Mouse (Mus musculus): ENCODE data around the gene Bglap2. TPM values are rescaled to one million over a fixed set of nuclear protein-coding genes. Genes with fewer than 3 reads are reported as not detected.
"Not testable (repeated sequence)": the region's sequence is repeated elsewhere in the genome, so short reads cannot be mapped to it uniquely, and the experiment has no call there.

The Bglap2 gene
- polyA plus RNA-seq, 1 experiment from 2014 or later = 7.1 TPM

- no peak for TF ChIP-seq CTCF (IDR thresholded peaks at IDR 0.05; ENCODE audit: low read depth)
- Histone ChIP-seq H3K27me3 (ENCODE audit: insufficient read depth, low read length) (no peaks in the 10 kb centered on the region), H3K36me3 (ENCODE audit: insufficient read depth, low read length) (0 out of 2 replicates have a peak, but pooled peaks cover 8% of the 10 kb centered on the region), H3K4me1 (replicated peaks; ENCODE audit: insufficient read depth, low read length) (no peaks in the 10 kb centered on the region), H3K27ac (no peak overlapping the region), H3K4me2 (ENCODE audit: low read length) (no peak overlapping the region), H3K9me3 (replicated peaks; ENCODE audit: low read length) (no peaks in the 10 kb centered on the region), H3K9ac (ENCODE audit: low read depth, low read length) (no peak overlapping the region), H3K4me3 (replicated peaks; ENCODE audit: low read depth, low read length) (no peak overlapping the region)
- ATAC-seq (replicated peaks; ENCODE audit: low FRiP score, low read depth) (no peak), DNase-seq (ENCODE audit: low spot score) (no peak)
- WGBS = 83% methylated on average over 2 of the region's 2 CpGs
Measured at GRCm38 (mm10) chr3:88398666-88399065, 20.2 kb upstream of the Bglap2 start.

- WGBS = 82% methylated on average over 8 of the region's 8 CpGs
- ATAC-seq (replicated peaks; ENCODE audit: low FRiP score, low read depth) (no peak), DNase-seq (ENCODE audit: low spot score) (no peak)
- H3K27me3 ChIP-seq (ENCODE audit: insufficient read depth, low read length) = no peaks in the 10 kb centered on the region
- H3K4me1 ChIP-seq (replicated peaks; ENCODE audit: insufficient read depth, low read length) = no peaks in the 10 kb centered on the region
- H3K9ac ChIP-seq (ENCODE audit: low read depth, low read length) = no peak overlapping the region
- H3K36me3 ChIP-seq (ENCODE audit: insufficient read depth, low read length) = 0 out of 2 replicates have a peak, but pooled peaks cover 8% of the 10 kb centered on the region
- no peak overlapping the region for H3K4me2 ChIP-seq (ENCODE audit: low read length)
- TF ChIP-seq CTCF (IDR thresholded peaks at IDR 0.05; ENCODE audit: low read depth) = no peak
- no peak overlapping the region for H3K27ac ChIP-seq
- no peak overlapping the region for H3K4me3 ChIP-seq (replicated peaks; ENCODE audit: low read depth, low read length)
- H3K9me3 ChIP-seq (replicated peaks; ENCODE audit: low read length) = no peaks in the 10 kb centered on the region
Measured at GRCm38 (mm10) chr3:88395742-88396141, 17.2 kb upstream of the Bglap2 start.

GRCm38 (mm10) chr3:88395288-88395687, 16.8 kb upstream of the Bglap2 start:
- WGBS = 95% methylated on average over 6 of the region's 6 CpGs
- H3K36me3 ChIP-seq (ENCODE audit: insufficient read depth, low read length) = 0 out of 2 replicates have a peak, but pooled peaks cover 9% of the 10 kb centered on the region
- H3K9me3 ChIP-seq (replicated peaks; ENCODE audit: low read length) = no peaks in the 10 kb centered on the region; the same call in 1 of the 2 replicates

DNA sequence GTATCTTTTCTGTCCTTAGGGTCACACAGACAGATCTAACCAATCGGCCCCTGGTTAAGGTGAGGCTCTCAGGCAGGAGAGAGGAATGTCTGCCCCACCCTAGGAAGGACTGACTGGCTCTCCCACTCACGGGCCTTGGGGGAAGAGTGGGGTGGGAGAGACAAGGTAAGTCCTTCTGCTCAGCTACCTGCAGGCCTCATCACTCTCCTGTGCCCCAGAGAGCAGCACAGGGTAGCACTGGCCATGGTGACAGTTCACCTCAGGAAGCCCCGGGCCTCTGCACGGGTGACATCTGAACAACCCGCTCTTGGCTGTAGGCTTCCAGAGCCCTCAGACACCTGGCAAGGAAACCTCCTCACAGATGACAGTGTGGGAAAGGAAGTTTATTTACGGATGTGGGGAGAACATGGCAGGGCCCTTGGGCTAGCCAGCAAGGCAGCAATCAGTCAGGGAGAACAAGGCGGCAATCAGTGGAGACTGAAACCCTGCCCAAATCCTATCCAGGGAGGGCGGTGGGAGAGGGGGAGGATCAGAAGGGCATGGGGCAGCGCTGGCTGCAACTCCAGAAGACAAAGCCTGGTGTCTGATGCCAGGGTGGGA, 15.4 kb upstream of the Bglap2 start:
- no peak overlapping the region for H3K4me2 ChIP-seq (ENCODE audit: low read length)
- H3K36me3 ChIP-seq (ENCODE audit: insufficient read depth, low read length) = 0 out of 2 replicates have a peak, but pooled peaks cover 10% of the 10 kb centered on the region
- H3K27ac ChIP-seq = no peak overlapping the region
- no peaks in the 10 kb centered on the region for H3K4me1 ChIP-seq (replicated peaks; ENCODE audit: insufficient read depth, low read length)
- 70% methylated on average over 9 of the region's 9 CpGs for WGBS
- H3K9ac ChIP-seq (ENCODE audit: low read depth, low read length) = no peak overlapping the region
- TF ChIP-seq CTCF (IDR thresholded peaks at IDR 0.05; ENCODE audit: low read depth) = no peak
- H3K4me3 ChIP-seq (replicated peaks; ENCODE audit: low read depth, low read length) = no peak overlapping the region
- no peaks in the 10 kb centered on the region for H3K27me3 ChIP-seq (ENCODE audit: insufficient read depth, low read length)
- DNase-seq (ENCODE audit: low spot score) (no peak), ATAC-seq (replicated peaks; ENCODE audit: low FRiP score, low read depth) (no peak)
- H3K9me3 ChIP-seq (replicated peaks; ENCODE audit: low read length) = no peaks in the 10 kb centered on the region; the same call in 1 of the 2 replicates

More at GRCm38 (mm10) chr3:88395288-88395687, 16.8 kb upstream of the Bglap2 start:
- Histone ChIP-seq H3K27ac (no peak overlapping the region), H3K4me2 (ENCODE audit: low read length) (no peak overlapping the region), H3K9ac (ENCODE audit: low read depth, low read length) (no peak overlapping the region), H3K4me3 (replicated peaks; ENCODE audit: low read depth, low read length) (no peak overlapping the region), H3K4me1 (replicated peaks; ENCODE audit: insufficient read depth, low read length) (no peaks in the 10 kb centered on the region), H3K27me3 (ENCODE audit: insufficient read depth, low read length) (no peaks in the 10 kb centered on the region)
- DNase-seq (ENCODE audit: low spot score) (no peak), ATAC-seq (replicated peaks; ENCODE audit: low FRiP score, low read depth) (no peak)
- no peak for TF ChIP-seq CTCF (IDR thresholded peaks at IDR 0.05; ENCODE audit: low read depth)

DNA sequence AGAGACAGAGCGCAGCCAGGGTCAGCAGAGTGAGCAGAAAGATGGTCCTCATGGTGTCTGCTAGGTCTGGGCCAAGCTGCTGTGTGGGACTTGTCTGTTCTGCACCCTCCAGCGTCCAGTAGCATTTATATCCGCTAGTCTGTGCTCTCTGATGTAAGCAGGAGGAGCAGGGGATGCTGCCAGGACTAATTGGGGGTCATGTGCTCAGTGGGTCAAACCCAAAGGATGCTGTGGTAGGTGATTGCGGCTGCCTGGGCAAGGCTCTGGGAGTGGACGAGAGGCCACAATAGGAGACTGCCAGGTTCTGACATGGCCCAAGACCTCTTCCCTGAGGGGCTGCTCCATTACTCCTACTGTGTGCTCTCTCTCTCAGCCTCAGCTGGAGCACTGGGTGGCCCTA, 5.9 kb upstream of the Bglap2 start, which contains the start of gene Bglap:
TSS of gene Bglap (minus strand) at position 101 of the 400 bp plus-strand sequence.
- TF ChIP-seq CTCF (IDR thresholded peaks at IDR 0.05; ENCODE audit: low read depth) = no peak
- no peak for ATAC-seq (replicated peaks; ENCODE audit: low FRiP score, low read depth)
- WGBS = 71% methylated on average over 5 of the region's 5 CpGs

DNA sequence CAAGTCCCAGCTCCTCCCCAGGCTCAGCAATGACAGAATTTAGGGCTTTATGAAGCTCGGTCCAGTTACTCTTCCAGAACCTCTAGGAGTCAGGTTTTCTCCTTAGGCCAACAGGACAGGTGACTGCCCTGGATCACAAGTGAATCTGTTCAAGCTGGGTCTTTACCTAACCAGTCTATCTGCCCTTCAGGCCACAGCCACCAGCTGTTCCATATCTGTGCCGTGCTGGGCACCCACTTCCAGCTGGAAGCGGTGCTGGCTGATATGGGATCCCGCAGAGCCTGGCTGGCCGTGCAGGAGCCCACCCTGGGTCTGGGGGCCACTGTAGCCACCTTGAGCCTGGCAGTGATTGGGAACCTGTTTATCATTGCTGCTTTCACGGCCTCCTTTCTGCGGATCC, 3.9 kb upstream of the Bglap2 start:
- not testable (repeated sequence) for H3K36me3 ChIP-seq (ENCODE audit: insufficient read depth, low read length); H3K4me1 ChIP-seq (replicated peaks; ENCODE audit: insufficient read depth, low read length); H3K9ac ChIP-seq (ENCODE audit: low read depth, low read length); H3K27ac ChIP-seq; H3K4me2 ChIP-seq (ENCODE audit: low read length); ATAC-seq (replicated peaks; ENCODE audit: low FRiP score, low read depth); H3K4me3 ChIP-seq (replicated peaks; ENCODE audit: low read depth, low read length); H3K27me3 ChIP-seq (ENCODE audit: insufficient read depth, low read length); DNase-seq (ENCODE audit: low spot score); H3K9me3 ChIP-seq (replicated peaks; ENCODE audit: low read length)
- 0% methylated on average over 1 of the region's 7 CpGs for WGBS

More for the DNA sequence above, 5.9 kb upstream of the Bglap2 start, which contains the start of gene Bglap:
- Histone ChIP-seq H3K27me3 (ENCODE audit: insufficient read depth, low read length) (no peaks in the 10 kb centered on the region), H3K36me3 (ENCODE audit: insufficient read depth, low read length) (no peaks in the 10 kb centered on the region), H3K4me3 (replicated peaks; ENCODE audit: low read depth, low read length) (no peak within 1 kb of the TSS), H3K9me3 (replicated peaks; ENCODE audit: low read length) (no peaks in the 10 kb centered on the region), H3K4me1 (replicated peaks; ENCODE audit: insufficient read depth, low read length) (no peaks in the 10 kb centered on the region), H3K4me2 (ENCODE audit: low read length) (no peak within 1 kb of the TSS), H3K9ac (ENCODE audit: low read depth, low read length) (no peak within 1 kb of the TSS), H3K27ac (no peak within 1 kb of the TSS)
- no peak for DNase-seq (ENCODE audit: low spot score)

- H3K9me3 ChIP-seq (replicated peaks; ENCODE audit: low read length); H3K4me3 ChIP-seq (replicated peaks; ENCODE audit: low read depth, low read length); H3K27ac ChIP-seq; H3K4me1 ChIP-seq (replicated peaks; ENCODE audit: insufficient read depth, low read length); H3K9ac ChIP-seq (ENCODE audit: low read depth, low read length); H3K36me3 ChIP-seq (ENCODE audit: insufficient read depth, low read length); H3K27me3 ChIP-seq (ENCODE audit: insufficient read depth, low read length): not testable (repeated sequence)
- peak; percentile 57 for DNase-seq (ENCODE audit: low spot score)
- 10% methylated on average over 18 of the region's 22 CpGs for WGBS
- H3K4me2 ChIP-seq (ENCODE audit: low read length) = peak overlapping the region; percentile 45
- ATAC-seq (replicated peaks; ENCODE audit: low FRiP score, low read depth) = peak; percentile 85
Measured at GRCm38 (mm10) chr3:88381389-88382315, 3.2 kb upstream of the Bglap2 start.

DNA sequence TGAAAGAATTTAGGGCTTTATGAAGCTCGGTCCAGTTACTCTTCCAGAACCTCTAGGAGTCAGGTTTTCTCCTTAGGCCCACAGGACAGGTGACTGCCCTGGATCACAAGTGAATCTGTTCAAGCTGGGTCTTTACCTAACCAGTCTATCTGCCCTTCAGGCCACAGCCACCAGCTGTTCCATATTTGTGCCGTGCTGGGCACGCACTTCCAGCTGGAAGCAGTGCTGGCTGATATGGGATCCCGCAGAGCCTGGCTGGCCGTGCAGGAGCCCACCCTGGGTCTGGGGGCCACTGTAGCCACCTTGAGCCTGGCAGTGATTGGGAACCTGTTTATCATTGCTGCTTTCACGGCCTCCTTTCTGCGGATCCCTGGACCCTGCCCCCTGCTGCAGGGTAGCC, 1.9 kb downstream of the Bglap2 start:
- H3K9me3 ChIP-seq (replicated peaks; ENCODE audit: low read length); ATAC-seq (replicated peaks; ENCODE audit: low FRiP score, low read depth); H3K27me3 ChIP-seq (ENCODE audit: insufficient read depth, low read length); H3K36me3 ChIP-seq (ENCODE audit: insufficient read depth, low read length); DNase-seq (ENCODE audit: low spot score); H3K9ac ChIP-seq (ENCODE audit: low read depth, low read length); H3K4me3 ChIP-seq (replicated peaks; ENCODE audit: low read depth, low read length); H3K4me1 ChIP-seq (replicated peaks; ENCODE audit: insufficient read depth, low read length): not testable (repeated sequence)
- 16% methylated on average over 5 of the region's 7 CpGs for whole genome bisulfite sequencing
- peak overlapping the region; percentile 39; the same call in 1 of the 2 replicates for H3K4me2 ChIP-seq (ENCODE audit: low read length)
- 0 out of 2 replicates have a peak overlapping the region, but pooled peaks have one; percentile 64 for H3K27ac ChIP-seq

Measured in kidney, postnatal 0 days (tissue).